Mouse (Mus musculus) stomach, postnatal 0 days (tissue): ENCODE measurements at regions not wholly inside any gene's neighbourhood (a gene's known extent, or its start where the extent isn't known, plus 50 kb on each side); places are given as distances from the start of the nearest gene placed in this dataset.

Experiments
- ATAC-seq: fragments of 200-750 bp; cut with Nextera tagmentation; 2 replicates; pipeline ENCODE4 v1.8.0; 2017; ENCODE audit not compliant: low FRiP score, low TSS enrichment
- DNase-seq: peaks from one replicate; pipeline ENCODE4 v3.0.0-alpha.2; 2016; ENCODE audit warnings: low spot score
- H3K27ac ChIP-seq: fragments of 300-500 bp; sonication (generic); replicated peaks from 2 replicates; pipeline ENCODE4 v1.5.1; 2014; ENCODE audit warnings: mild to moderate bottlenecking, control low read depth
- H3K27me3 ChIP-seq: fragments of 300-500 bp; sonication (generic); 2 replicates; pipeline ENCODE4 v1.6.1; 2014; ENCODE audit warnings: low read length; ENCODE audit not compliant: control insufficient read depth, insufficient read depth
- H3K36me3 ChIP-seq: fragments of 300-500 bp; sonication (generic); 2 replicates; pipeline ENCODE4 v1.6.1; 2014; ENCODE audit warnings: low read length, mixed read lengths; ENCODE audit not compliant: control insufficient read depth, insufficient read depth
- H3K4me1 ChIP-seq: fragments of 300-500 bp; sonication (generic); replicated peaks from 2 replicates; pipeline ENCODE4 v1.6.1; 2014; ENCODE audit warnings: antibody characterized with exemption; ENCODE audit not compliant: control insufficient read depth, insufficient read depth
- H3K4me2 ChIP-seq: fragments of 300-500 bp; sonication (generic); replicated peaks from 2 replicates; pipeline ENCODE4 v1.6.1; 2014; ENCODE audit warnings: low read depth, mild to moderate bottlenecking, control low read depth, moderate library complexity
- H3K4me3 ChIP-seq: fragments of 300-500 bp; sonication (generic); 2 replicates; pipeline ENCODE4 v1.5.1; 2014; ENCODE audit warnings: low read depth, low read length, control low read depth
- H3K9ac ChIP-seq: fragments of 300-500 bp; sonication (generic); 2 replicates; pipeline ENCODE4 v1.6.1; 2014; ENCODE audit warnings: mild to moderate bottlenecking, low read length, control low read depth, mixed read lengths
- H3K9me3 ChIP-seq: fragments of 300-500 bp; sonication (generic); 2 replicates; pipeline ENCODE4 v1.6.1; 2016; ENCODE audit warnings: low read length; ENCODE audit not compliant: control insufficient read depth
- CTCF ChIP-seq: IDR thresholded peaks from 2 replicates; pipeline ENCODE4 v1.5.1; 2016; ENCODE audit warnings: antibody characterized with exemption, low read depth, mild to moderate bottlenecking, moderate library complexity
- EP300 ChIP-seq: optimal IDR thresholded peaks from 2 replicates; pipeline ENCODE3; 2016; ENCODE audit warnings: antibody characterized with exemption
- WGBS: fragments of 180-500 bp; shearing (Covaris S2); extraction: QIAGEN DNeasy Blood & Tissue Kit; methylation state at CpG from one replicate; pipeline ENCODE4 v1.1.7; 2014; 5-methylcytosine and 5-hydroxymethylcytosine counted together

DNA sequence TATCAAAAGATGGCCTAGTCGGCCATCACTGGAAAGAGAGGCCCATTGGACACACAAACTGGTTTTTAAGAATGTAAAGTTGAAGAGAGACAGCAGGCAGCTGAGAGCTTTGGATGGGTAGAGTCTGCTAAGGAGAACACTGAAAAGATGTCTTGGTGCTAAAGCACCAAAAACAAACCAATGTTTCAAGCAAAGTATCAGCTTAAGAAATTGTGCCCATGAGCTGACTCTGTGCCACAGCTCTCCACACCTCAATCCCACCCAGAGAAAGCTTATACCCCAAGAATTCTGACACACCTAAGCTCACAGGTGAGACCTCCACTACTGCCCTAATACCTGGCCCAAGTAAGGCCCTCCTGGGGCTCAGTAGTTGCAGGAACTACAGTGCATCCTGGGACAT lies 148.1 kb downstream of the Nr4a2 start:
- DNase-seq (no peak), ATAC-seq (no peak)
- no peaks in the 10 kb centered on the region for H3K4me1 ChIP-seq
- no peak overlapping the region for H3K4me3 ChIP-seq
- H3K36me3 ChIP-seq, result no peaks in the 10 kb centered on the region
- no peaks in the 10 kb centered on the region for H3K27me3 ChIP-seq
- H3K9me3 ChIP-seq, result no peaks in the 10 kb centered on the region
- no peak overlapping the region for H3K27ac ChIP-seq
- TF ChIP-seq CTCF, result no peak
- no peak for TF ChIP-seq EP300
- WGBS, result 73% methylated on average over 1 of the region's 1 CpGs
- H3K4me2 ChIP-seq, result no peak overlapping the region
- H3K9ac ChIP-seq, result no peak overlapping the region

DNA sequence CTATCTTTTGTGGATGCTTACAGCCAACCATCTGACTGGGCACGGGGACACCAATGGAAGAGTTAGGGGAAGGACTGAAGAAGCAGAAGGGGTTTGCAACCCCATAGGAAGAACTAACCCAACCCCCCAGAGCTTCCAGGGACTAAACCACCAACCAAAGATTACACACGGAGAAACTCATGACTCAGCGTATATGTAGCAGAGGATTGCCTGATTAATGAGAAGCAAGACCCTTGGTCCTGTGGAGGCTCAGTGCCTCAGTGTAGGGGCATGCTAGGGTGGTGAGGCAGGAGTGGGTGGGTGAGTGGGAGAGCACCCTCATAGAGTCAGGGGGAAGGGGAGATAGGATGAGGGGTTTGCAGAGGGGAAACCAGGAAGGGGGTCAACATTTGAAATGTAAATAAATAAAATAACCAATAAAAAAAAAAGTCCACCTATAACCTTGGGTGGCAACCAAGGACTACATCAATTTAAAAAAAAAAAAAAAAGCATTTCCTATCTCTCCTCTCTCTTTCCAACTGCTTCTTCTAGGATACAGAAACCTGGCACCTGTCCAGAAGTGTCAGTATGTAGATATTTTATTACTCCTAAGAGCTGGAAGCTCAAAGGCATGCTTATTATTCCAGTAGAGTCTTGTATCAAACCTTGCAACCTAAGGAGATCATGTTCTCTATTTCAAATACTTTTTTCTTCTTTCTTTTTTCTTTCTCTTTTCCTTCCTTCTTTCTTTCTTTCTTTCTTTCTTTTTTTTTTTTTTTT lies 159.7 kb downstream of the Nr4a2 start:
- ATAC-seq (no peak), DNase-seq (no peak)
- 73% methylated on average over 3 of the region's 3 CpGs for WGBS
- TF ChIP-seq EP300 (no peak), CTCF (no peak)
- no peaks in the 10 kb centered on the region for H3K4me1 ChIP-seq
- H3K4me2 ChIP-seq, result no peak overlapping the region
- H3K27ac ChIP-seq, result no peak overlapping the region
- no peaks in the 10 kb centered on the region for H3K27me3 ChIP-seq
- H3K9me3 ChIP-seq, result no peaks in the 10 kb centered on the region
- no peaks in the 10 kb centered on the region for H3K36me3 ChIP-seq
- no peak overlapping the region for H3K4me3 ChIP-seq
- no peak overlapping the region for H3K9ac ChIP-seq

GRCm38 (mm10) chr2:56959695-56960094 lies 164.1 kb downstream of the Nr4a2 start:
- WGBS, result 72% methylated on average over 4 of the region's 4 CpGs
- DNase-seq (no peak), ATAC-seq (no peak)
- TF ChIP-seq EP300 (no peak), CTCF (no peak)
- no peaks in the 10 kb centered on the region for H3K27me3 ChIP-seq
- H3K4me2 ChIP-seq, result no peak overlapping the region
- H3K9me3 ChIP-seq, result no peaks in the 10 kb centered on the region
- H3K27ac ChIP-seq, result no peak overlapping the region
- no peaks in the 10 kb centered on the region for H3K36me3 ChIP-seq
- H3K4me3 ChIP-seq, result no peak overlapping the region
- no peaks in the 10 kb centered on the region for H3K4me1 ChIP-seq
- no peak overlapping the region for H3K9ac ChIP-seq

- DNase-seq, result no peak
- H3K27me3 ChIP-seq, result no peaks in the 10 kb centered on the region
- no peak overlapping the region for H3K4me3 ChIP-seq
- 70% methylated on average over 8 of the region's 8 CpGs for whole genome bisulfite sequencing
- H3K9ac ChIP-seq, result no peak overlapping the region
- no peaks in the 10 kb centered on the region for H3K4me1 ChIP-seq
- H3K27ac ChIP-seq, result no peak overlapping the region
- TF ChIP-seq CTCF, result no peak
- no peak for TF ChIP-seq EP300
- H3K9me3 ChIP-seq, result no peaks in the 10 kb centered on the region
- no peak for ATAC-seq
- no peaks in the 10 kb centered on the region for H3K36me3 ChIP-seq
- no peak overlapping the region for H3K4me2 ChIP-seq
These were observed 170.5 kb downstream of the Nr4a2 start for GRCm38 (mm10) chr2:56953337-56953736.

GRCm38 (mm10) chr2:56912531-56912930 lies 211.3 kb downstream of the Nr4a2 start:
- ATAC-seq (no peak), DNase-seq (no peak)
- Histone ChIP-seq H3K9ac (no peak overlapping the region), H3K9me3 (no peaks in the 10 kb centered on the region), H3K27me3 (no peaks in the 10 kb centered on the region), H3K4me1 (no peaks in the 10 kb centered on the region), H3K36me3 (no peaks in the 10 kb centered on the region), H3K4me3 (no peak overlapping the region), H3K4me2 (no peak overlapping the region), H3K27ac (no peak overlapping the region)
- 88% methylated on average over 5 of the region's 5 CpGs for WGBS
- TF ChIP-seq CTCF, result no peak
- TF ChIP-seq EP300, result no peak

DNA sequence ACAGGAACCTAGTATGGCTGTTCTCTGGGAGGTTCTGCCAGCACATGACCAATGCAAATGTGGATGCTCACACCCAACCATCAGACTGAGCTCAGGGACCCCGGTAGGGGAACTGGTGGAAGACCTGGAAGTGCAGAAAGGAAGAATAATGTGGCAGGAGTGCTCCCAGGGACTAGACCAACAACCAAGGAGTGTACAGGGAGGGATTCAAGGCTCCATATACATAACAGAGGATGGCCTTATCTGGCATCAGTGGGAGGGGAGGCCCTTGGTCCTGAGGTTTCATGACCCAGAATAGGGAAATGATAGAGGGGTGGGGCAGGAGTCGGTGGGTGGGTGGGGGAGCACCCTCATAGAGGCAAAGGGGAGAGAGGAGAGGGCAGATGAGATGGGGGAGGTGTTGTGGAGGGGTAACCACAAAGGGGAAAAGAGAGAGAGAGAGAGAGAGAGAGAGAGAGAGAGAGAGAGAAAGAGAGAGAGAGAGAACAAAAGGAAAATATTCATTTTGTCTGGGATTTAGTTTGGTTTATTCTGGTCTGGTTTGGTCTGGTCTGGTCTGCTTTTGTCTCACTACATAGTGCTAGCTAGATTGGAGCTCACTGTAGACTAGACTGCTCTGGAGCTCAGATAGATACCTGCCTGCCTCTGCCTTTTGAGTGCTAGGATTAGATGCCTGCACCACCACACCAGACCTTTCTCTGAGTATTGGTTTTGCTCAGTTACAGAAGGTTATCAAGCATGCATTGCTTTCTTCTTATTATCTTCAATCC lies 214.5 kb downstream of the Nr4a2 start:
- ATAC-seq, result no peak
- Histone ChIP-seq H3K27me3 (no peaks in the 10 kb centered on the region), H3K4me3 (no peak overlapping the region), H3K9ac (no peak overlapping the region), H3K27ac (no peak overlapping the region), H3K36me3 (no peaks in the 10 kb centered on the region), H3K9me3 (no peaks in the 10 kb centered on the region), H3K4me1 (no peaks in the 10 kb centered on the region), H3K4me2 (no peak overlapping the region)
- DNase-seq, result no peak
- TF ChIP-seq EP300, result no peak
- TF ChIP-seq CTCF, result no peak
- 81% methylated on average over 2 of the region's 2 CpGs for WGBS
